Mouse (Mus musculus): ENCODE results near the gene Esd. TPM values are rescaled to one million over a fixed set of nuclear protein-coding genes. Genes with fewer than 3 reads are reported as not detected.

Esd gene
- polyA plus RNA-seq, 1 experiment: 509 TPM

- H3K4me1 ChIP-seq (ENCODE audit: control insufficient read depth, insufficient read depth, low read length): no peaks in the 10 kb centered on the region; the same call in 1 of the 2 replicates
- no peak for TF ChIP-seq POLR2A (IDR thresholded peaks at IDR 0.05; ENCODE audit: low read depth, low read length)
- no peak for TF ChIP-seq CTCF (IDR thresholded peaks at IDR 0.05; ENCODE audit: borderline replicate concordance, insufficient read depth, low read length)
- peak overlapping the region; percentile 32 for H3K4me3 ChIP-seq (ENCODE audit: insufficient read depth, low read length)
- H3K27ac ChIP-seq (ENCODE audit: insufficient read depth, low read length): no peak overlapping the region
Observed at GRCm38 (mm10) chr14:74731221-74732078, 647 bp upstream of the Esd start.

GRCm38 (mm10) chr14:74733397-74733796 is 1.3 kb downstream of the Esd start:
- Histone ChIP-seq H3K27ac (ENCODE audit: insufficient read depth, low read length) (peak overlapping the region; percentile 81; the same call in 1 of the 2 replicates), H3K4me3 (ENCODE audit: insufficient read depth, low read length) (peak overlapping the region; percentile 59), H3K4me1 (ENCODE audit: control insufficient read depth, insufficient read depth, low read length) (peaks cover 3% of the 10 kb centered on the region; the same call in 1 of the 2 replicates)
- TF ChIP-seq CTCF (IDR thresholded peaks at IDR 0.05; ENCODE audit: borderline replicate concordance, insufficient read depth, low read length) (no peak), POLR2A (IDR thresholded peaks at IDR 0.05; ENCODE audit: low read depth, low read length) (0 out of 2 replicates have a peak, but pooled peaks have one; percentile 31)

DNA sequence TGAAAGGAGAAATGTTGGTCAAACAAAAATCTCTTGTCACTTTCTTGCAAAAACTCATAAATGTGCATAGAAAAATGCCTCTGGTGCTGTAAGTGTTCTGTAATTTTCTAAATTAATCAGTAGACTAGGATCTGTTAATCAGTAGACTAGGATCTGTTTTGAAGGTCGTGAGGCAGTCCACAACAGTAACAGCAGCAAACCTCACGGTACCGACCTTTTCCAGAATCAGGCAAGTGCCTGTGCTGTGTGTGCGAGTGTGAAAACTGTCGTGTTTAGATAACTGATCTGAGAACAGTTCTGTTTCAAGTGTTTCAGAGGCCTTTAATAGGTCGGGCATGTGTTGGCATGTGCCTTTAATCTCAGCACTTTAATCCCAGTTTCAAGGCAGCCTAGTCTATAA is 3.4 kb downstream of the Esd start:
- H3K4me1 ChIP-seq (ENCODE audit: control insufficient read depth, insufficient read depth, low read length): peaks cover 3% of the 10 kb centered on the region; the same call in 1 of the 2 replicates
- H3K27ac ChIP-seq (ENCODE audit: insufficient read depth, low read length): no peak overlapping the region
- no peak overlapping the region for H3K4me3 ChIP-seq (ENCODE audit: insufficient read depth, low read length)
- TF ChIP-seq POLR2A (IDR thresholded peaks at IDR 0.05; ENCODE audit: low read depth, low read length): no peak

GRCm38 (mm10) chr14:74736850-74737249 is 4.8 kb downstream of the Esd start:
- H3K27ac ChIP-seq (ENCODE audit: insufficient read depth, low read length): no peak overlapping the region
- TF ChIP-seq CTCF (IDR thresholded peaks at IDR 0.05; ENCODE audit: borderline replicate concordance, insufficient read depth, low read length) (no peak), POLR2A (IDR thresholded peaks at IDR 0.05; ENCODE audit: low read depth, low read length) (no peak)
- H3K4me1 ChIP-seq (ENCODE audit: control insufficient read depth, insufficient read depth, low read length): peaks cover 3% of the 10 kb centered on the region; the same call in 1 of the 2 replicates
- no peak overlapping the region for H3K4me3 ChIP-seq (ENCODE audit: insufficient read depth, low read length)

DNA sequence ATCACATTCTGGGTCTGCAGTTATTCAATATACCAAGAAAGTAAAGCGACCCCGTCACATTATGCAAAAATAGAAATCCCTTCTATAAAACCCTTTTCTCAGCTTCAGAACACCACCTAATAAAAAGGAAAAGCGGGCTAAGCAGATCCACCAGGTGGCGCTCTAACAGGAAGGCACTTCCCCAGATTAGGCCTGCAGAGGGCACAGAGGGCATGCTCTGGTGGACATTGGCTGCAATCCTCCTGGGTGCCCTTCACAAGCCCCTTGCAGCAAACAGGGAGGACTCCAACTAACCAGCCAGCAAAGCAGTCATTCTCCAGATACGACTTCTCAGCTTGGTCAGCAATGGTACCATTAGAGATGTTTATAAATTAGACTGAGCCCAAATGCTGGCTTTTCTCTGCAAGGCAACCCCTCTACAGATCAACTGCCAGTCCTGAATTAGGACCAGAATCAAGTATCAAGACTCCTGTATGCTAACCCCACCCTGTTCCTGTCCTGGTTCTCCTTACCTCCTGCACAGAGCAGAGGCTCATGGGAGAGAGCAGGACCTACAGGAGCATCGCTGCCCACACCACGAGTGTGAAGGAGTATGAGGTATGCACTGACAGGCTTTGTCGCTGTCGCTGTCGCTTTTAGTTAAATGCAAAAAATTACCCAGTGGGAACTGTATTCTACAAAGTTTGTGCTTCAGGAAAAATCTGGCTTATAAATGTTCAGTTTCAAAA is 32.3 kb downstream of the Esd start:
- Histone ChIP-seq H3K4me3 (ENCODE audit: insufficient read depth, low read length) (no peak overlapping the region), H3K4me1 (ENCODE audit: control insufficient read depth, insufficient read depth, low read length) (no peaks in the 10 kb centered on the region), H3K27ac (ENCODE audit: insufficient read depth, low read length) (no peak overlapping the region)
- peak; percentile 91 for TF ChIP-seq CTCF (IDR thresholded peaks at IDR 0.05; ENCODE audit: borderline replicate concordance, insufficient read depth, low read length)
- TF ChIP-seq POLR2A (IDR thresholded peaks at IDR 0.05; ENCODE audit: low read depth, low read length): no peak

- TF ChIP-seq POLR2A (IDR thresholded peaks at IDR 0.05; ENCODE audit: low read depth, low read length): no peak
- H3K4me3 ChIP-seq (ENCODE audit: insufficient read depth, low read length): no peak overlapping the region
- no peak overlapping the region for H3K27ac ChIP-seq (ENCODE audit: insufficient read depth, low read length)
- H3K4me1 ChIP-seq (ENCODE audit: control insufficient read depth, insufficient read depth, low read length): no peaks in the 10 kb centered on the region
Observed at GRCm38 (mm10) chr14:74767892-74768291, 35.8 kb downstream of the Esd start.

GRCm38 (mm10) chr14:74774046-74774619 is 42.0 kb downstream of the Esd start:
- TF ChIP-seq CTCF (IDR thresholded peaks at IDR 0.05; ENCODE audit: borderline replicate concordance, insufficient read depth, low read length) (no peak), POLR2A (IDR thresholded peaks at IDR 0.05; ENCODE audit: low read depth, low read length) (no peak)
- 0 out of 2 replicates have a peak, but pooled peaks cover 3% of the 10 kb centered on the region for H3K4me1 ChIP-seq (ENCODE audit: control insufficient read depth, insufficient read depth, low read length)
- no peak overlapping the region for H3K4me3 ChIP-seq (ENCODE audit: insufficient read depth, low read length)
- H3K27ac ChIP-seq (ENCODE audit: insufficient read depth, low read length): no peak overlapping the region

- H3K27ac ChIP-seq (ENCODE audit: insufficient read depth, low read length): no peak overlapping the region
- TF ChIP-seq POLR2A (IDR thresholded peaks at IDR 0.05; ENCODE audit: low read depth, low read length): no peak
- TF ChIP-seq CTCF (IDR thresholded peaks at IDR 0.05; ENCODE audit: borderline replicate concordance, insufficient read depth, low read length): no peak
- no peak overlapping the region for H3K4me3 ChIP-seq (ENCODE audit: insufficient read depth, low read length)
- peaks cover 9% of the 10 kb centered on the region; the same call in 1 of the 2 replicates for H3K4me1 ChIP-seq (ENCODE audit: control insufficient read depth, insufficient read depth, low read length)
Observed at GRCm38 (mm10) chr14:74784243-74784934, 52.3 kb downstream of the Esd start.

DNA sequence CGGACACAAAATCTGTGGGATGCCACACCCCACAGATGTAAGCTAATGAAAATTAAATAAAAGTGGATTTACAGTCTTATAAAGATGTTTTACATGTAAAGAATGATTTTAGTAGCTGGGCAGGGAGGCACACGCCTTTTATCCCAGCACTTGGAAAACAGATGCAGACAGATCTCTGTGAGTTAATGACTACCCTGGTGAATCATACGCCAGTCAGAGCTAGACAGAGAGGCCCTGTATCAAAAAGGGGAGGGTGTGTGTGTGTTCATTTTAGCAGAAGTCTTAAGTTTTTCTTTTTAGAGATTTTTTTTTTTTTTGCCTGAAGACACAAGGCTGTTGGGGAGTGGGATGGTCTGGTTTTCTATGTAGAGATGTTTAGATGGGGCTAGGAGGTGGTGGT is 55.6 kb downstream of the Esd start:
- Histone ChIP-seq H3K27ac (ENCODE audit: insufficient read depth, low read length) (no peak overlapping the region), H3K4me3 (ENCODE audit: insufficient read depth, low read length) (no peak overlapping the region), H3K4me1 (ENCODE audit: control insufficient read depth, insufficient read depth, low read length) (peaks cover 9% of the 10 kb centered on the region; the same call in 1 of the 2 replicates)
- no peak for TF ChIP-seq POLR2A (IDR thresholded peaks at IDR 0.05; ENCODE audit: low read depth, low read length)
- no peak for TF ChIP-seq CTCF (IDR thresholded peaks at IDR 0.05; ENCODE audit: borderline replicate concordance, insufficient read depth, low read length)

Measured in embryonic fibroblast, embryonic 13.5 days (primary cell).